Mouse (Mus musculus) hindbrain, postnatal 0 days (tissue): ENCODE results near the gene Timm22. TPM values are rescaled to one million over a fixed set of nuclear protein-coding genes. Genes with fewer than 3 reads are reported as not detected.

Source experiments
- ATAC-seq: fragments of 200-750 bp; cut with Nextera tagmentation; 2 replicates; pipeline ENCODE4 v1.8.0; 2017; ENCODE audit warnings: mild to moderate bottlenecking, moderate TSS enrichment, moderate library complexity
- DNase-seq: peaks from one replicate; pipeline ENCODE4 v3.0.0-alpha.2; 2015; ENCODE audit warnings: low spot score
- H3K27ac ChIP-seq: fragments of 300-500 bp; sonication (generic); 2 replicates; pipeline ENCODE4 v1.5.1; 2014; ENCODE audit warnings: mild to moderate bottlenecking
- H3K27me3 ChIP-seq: fragments of 300-500 bp; sonication (generic); 2 replicates; pipeline ENCODE4 v1.6.1; 2014; ENCODE audit warnings: low read length, mixed read lengths; ENCODE audit not compliant: insufficient read depth
- H3K36me3 ChIP-seq: fragments of 300-500 bp; sonication (generic); 2 replicates; pipeline ENCODE4 v1.6.1; 2014; ENCODE audit warnings: low read length, mixed read lengths; ENCODE audit not compliant: insufficient read depth
- H3K4me1 ChIP-seq: fragments of 300-500 bp; sonication (generic); 2 replicates; pipeline ENCODE4 v1.6.1; 2014; ENCODE audit warnings: antibody characterized with exemption, low read length, mixed read lengths; ENCODE audit not compliant: insufficient read depth
- H3K4me2 ChIP-seq: fragments of 300-500 bp; sonication (generic); 2 replicates; pipeline ENCODE4 v1.6.1; 2014; ENCODE audit warnings: low read depth, mild to moderate bottlenecking, low read length, moderate library complexity, mixed read lengths
- H3K4me3 ChIP-seq: fragments of 300-500 bp; sonication (generic); 2 replicates; pipeline ENCODE4 v1.5.1; 2014; ENCODE audit warnings: low read length
- H3K9ac ChIP-seq: fragments of 300-500 bp; sonication (generic); replicated peaks from 2 replicates; pipeline ENCODE4 v1.6.1; 2014; ENCODE audit warnings: mild to moderate bottlenecking, low read length, moderate library complexity, mixed read lengths
- H3K9me3 ChIP-seq: fragments of 300-500 bp; sonication (generic); 2 replicates; pipeline ENCODE4 v1.6.1; 2016; ENCODE audit warnings: low read length, mixed read lengths
- CTCF ChIP-seq: IDR thresholded peaks from 2 replicates; pipeline ENCODE4 v1.5.1; 2016; ENCODE audit warnings: antibody characterized with exemption, control low read depth, low read depth
- WGBS: fragments of 180-500 bp; shearing (Covaris S2); extraction: QIAGEN DNeasy Blood & Tissue Kit; methylation state at CpG from one replicate; pipeline ENCODE4 v1.1.7; 2014; 5-methylcytosine and 5-hydroxymethylcytosine counted together
- polyA plus RNA-seq: library from polyadenylated mRNA; unstranded; fragments of >200 nt; fragmentation: Nextera tagmentation; extraction: Ambion mirVana; gene quantifications from 2 replicates; pipeline ENCODE4 v1.2.1, GENCODE M21; 2015
- total RNA-seq: library from RNA; depleted of rRNA; stranded (reverse); fragments of >200 nt; gene quantifications from 2 replicates; pipeline ENCODE4 v1.2.3, GENCODE M21; 2014

The Timm22 gene
- total and polyA plus RNA-seq, 2 experiments from 2014 or later = 49.8 to 104 TPM

DNA sequence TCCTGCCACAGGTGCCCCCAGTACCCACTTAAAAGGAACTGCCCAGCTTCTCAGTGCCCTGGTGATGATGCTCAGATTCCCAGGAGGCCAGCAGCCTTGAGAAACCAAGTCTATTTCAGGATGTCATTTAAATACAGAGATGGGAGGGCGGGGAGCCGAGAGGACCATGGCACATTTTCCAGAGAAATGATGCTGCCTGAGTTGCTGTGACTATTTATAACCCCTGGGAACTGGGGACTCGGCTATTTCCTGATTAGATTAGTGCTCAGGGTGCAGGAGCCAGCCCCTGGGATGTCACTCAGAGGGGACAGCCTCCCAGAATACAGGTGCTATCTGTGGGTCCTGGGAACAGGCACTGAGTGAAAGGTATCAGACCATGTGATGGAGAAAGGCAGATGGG, 21.0 kb downstream of the Timm22 start:
- ATAC-seq (no peak), DNase-seq (no peak)
- no peak overlapping the region for H3K9ac ChIP-seq
- H3K4me1 ChIP-seq = peaks cover 12% of the 10 kb centered on the region; the same call in 1 of the 2 replicates
- no peak overlapping the region for H3K4me2 ChIP-seq
- no peak overlapping the region for H3K4me3 ChIP-seq
- WGBS = 69% methylated on average over 3 of the region's 3 CpGs
- no peaks in the 10 kb centered on the region for H3K9me3 ChIP-seq
- H3K27me3 ChIP-seq = no peaks in the 10 kb centered on the region
- H3K27ac ChIP-seq = no peak overlapping the region
- TF ChIP-seq CTCF = no peak
- H3K36me3 ChIP-seq = peaks cover 20% of the 10 kb centered on the region; the same call in 1 of the 2 replicates

DNA sequence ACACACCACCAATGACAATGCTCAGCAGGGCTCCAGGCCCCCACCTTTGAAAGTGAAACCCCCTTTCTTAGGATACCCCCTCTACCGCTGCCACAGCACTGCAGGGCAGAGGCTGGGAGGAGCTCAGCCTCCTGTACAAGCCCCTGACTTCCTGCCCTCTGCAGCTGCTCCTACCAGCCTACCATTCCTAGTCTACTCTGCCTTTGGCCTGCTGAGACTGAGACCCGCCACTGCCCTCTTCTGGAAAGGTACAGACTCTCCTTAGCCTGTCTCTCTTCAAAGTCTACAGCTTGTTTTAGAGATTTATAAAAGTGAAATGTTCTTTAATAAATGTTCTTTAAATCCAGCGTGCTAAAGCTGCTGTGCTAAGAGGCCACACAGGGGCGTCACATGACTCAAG, 22.3 kb downstream of the Timm22 start:
- Histone ChIP-seq H3K4me2 (no peak overlapping the region), H3K9ac (no peak overlapping the region), H3K4me1 (peaks cover 16% of the 10 kb centered on the region; the same call in 1 of the 2 replicates), H3K36me3 (peaks cover 7% of the 10 kb centered on the region; the same call in 1 of the 2 replicates), H3K4me3 (no peak overlapping the region), H3K9me3 (no peaks in the 10 kb centered on the region), H3K27me3 (no peaks in the 10 kb centered on the region), H3K27ac (peak overlapping the region; percentile 78)
- WGBS = 48% methylated on average over 4 of the region's 4 CpGs
- no peak for DNase-seq
- peak; percentile 41 for TF ChIP-seq CTCF
- ATAC-seq = peak; percentile 41

DNA sequence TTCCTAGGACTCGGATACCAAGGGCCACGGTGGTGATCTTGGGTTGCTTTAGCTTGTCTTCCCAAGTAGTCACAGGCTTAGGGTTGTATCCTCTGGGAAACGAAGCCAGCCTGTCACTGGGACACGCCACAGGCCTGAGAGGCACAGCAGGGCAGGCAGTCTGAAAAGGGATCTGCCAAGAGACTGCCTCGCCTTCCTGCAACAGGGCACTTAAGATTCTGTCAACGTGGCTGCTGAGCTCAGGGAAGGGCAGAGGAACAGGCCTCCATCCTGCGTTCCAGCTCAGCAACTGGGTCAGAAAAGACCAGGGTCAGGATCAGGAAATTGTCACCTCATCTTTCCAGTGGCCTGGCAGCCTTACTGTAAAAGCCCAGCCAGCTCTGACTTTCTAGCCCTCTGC, 22.8 kb downstream of the Timm22 start:
- ATAC-seq (peak; percentile 79), DNase-seq (peak; percentile 58)
- Histone ChIP-seq H3K9ac (peak overlapping the region; percentile 13; the same call in 1 of the 2 replicates), H3K27me3 (no peaks in the 10 kb centered on the region), H3K4me3 (no peak overlapping the region), H3K4me2 (no peak overlapping the region), H3K4me1 (peaks cover 20% of the 10 kb centered on the region), H3K9me3 (no peaks in the 10 kb centered on the region), H3K27ac (peak overlapping the region; percentile 78), H3K36me3 (peaks cover 6% of the 10 kb centered on the region; the same call in 1 of the 2 replicates)
- no peak for TF ChIP-seq CTCF
- 43% methylated on average over 7 of the region's 7 CpGs for WGBS

DNA sequence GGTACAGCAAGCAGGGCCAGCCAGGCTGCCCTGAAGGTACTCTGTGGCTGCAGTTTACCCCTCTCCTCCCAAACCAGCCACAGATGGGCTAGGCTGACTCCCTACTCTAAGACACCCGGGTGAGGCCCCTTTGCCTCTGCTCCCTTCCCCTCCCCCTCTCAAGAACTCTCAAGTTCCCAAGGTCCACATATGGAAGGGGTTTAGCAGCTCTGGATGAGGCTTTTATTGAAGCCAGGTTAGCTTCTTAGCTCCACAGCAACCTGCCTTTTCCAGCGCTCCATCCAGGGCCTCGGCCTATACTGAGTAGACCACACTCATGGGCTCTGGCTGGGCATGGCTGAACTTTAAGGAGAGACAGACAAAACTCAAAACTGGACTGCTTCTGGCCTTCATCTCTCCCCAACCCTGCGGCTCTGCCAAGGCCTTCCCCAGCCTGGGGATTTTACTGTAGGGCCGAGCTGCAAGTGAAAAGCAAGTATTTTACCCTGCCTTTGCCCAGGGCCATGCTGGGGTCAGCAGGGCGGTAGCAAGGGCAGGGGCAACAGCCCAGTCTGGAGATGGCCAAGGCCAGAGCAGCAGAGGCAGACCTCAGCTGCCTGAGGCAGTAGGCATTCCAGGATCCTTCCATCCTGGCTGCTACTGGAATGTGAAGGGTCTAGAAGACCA, 23.3 kb downstream of the Timm22 start:
- ATAC-seq (no peak), DNase-seq (no peak)
- H3K9ac ChIP-seq = peak overlapping the region; percentile 13; the same call in 1 of the 2 replicates
- peak overlapping the region; percentile 78 for H3K27ac ChIP-seq
- peaks cover 6% of the 10 kb centered on the region; the same call in 1 of the 2 replicates for H3K36me3 ChIP-seq
- TF ChIP-seq CTCF = no peak
- H3K9me3 ChIP-seq = no peaks in the 10 kb centered on the region
- 66% methylated on average over 6 of the region's 6 CpGs for WGBS
- no peaks in the 10 kb centered on the region for H3K27me3 ChIP-seq
- no peak overlapping the region for H3K4me2 ChIP-seq
- H3K4me3 ChIP-seq = no peak overlapping the region
- H3K4me1 ChIP-seq = peaks cover 25% of the 10 kb centered on the region

DNA sequence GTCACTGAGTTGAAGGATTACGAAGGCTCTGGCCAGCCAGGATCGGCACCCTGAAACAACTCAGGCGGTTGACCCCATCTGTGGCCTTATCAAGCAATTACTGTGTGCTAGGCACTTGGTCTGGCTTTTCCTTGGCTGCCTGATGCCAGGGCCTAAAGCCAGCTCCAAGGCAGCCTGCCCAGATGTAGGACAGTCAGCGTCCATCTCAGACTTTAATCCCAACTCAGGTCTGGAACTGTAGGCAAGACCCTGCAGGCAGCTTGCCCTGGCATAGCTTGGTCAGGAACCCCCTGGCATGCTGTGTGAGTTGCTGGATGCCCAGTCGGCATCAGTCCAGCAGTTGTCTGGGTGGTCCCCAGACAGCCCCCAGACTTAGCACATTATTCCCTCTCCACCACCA, 29.3 kb downstream of the Timm22 start:
- peak overlapping the region; percentile 53 for H3K4me2 ChIP-seq
- H3K9me3 ChIP-seq = no peaks in the 10 kb centered on the region
- H3K27ac ChIP-seq = peak overlapping the region; percentile 66; the same call in 1 of the 2 replicates
- no peak for TF ChIP-seq CTCF
- ATAC-seq = peak; percentile 45
- H3K9ac ChIP-seq = no peak overlapping the region
- no peaks in the 10 kb centered on the region for H3K27me3 ChIP-seq
- H3K4me3 ChIP-seq = peak overlapping the region; percentile 29; the same call in 1 of the 2 replicates
- 51% methylated on average over 5 of the region's 5 CpGs for whole genome bisulfite sequencing
- H3K4me1 ChIP-seq = peaks cover 51% of the 10 kb centered on the region
- peaks cover 6% of the 10 kb centered on the region; the same call in 1 of the 2 replicates for H3K36me3 ChIP-seq
- peak; percentile 71 for DNase-seq

DNA sequence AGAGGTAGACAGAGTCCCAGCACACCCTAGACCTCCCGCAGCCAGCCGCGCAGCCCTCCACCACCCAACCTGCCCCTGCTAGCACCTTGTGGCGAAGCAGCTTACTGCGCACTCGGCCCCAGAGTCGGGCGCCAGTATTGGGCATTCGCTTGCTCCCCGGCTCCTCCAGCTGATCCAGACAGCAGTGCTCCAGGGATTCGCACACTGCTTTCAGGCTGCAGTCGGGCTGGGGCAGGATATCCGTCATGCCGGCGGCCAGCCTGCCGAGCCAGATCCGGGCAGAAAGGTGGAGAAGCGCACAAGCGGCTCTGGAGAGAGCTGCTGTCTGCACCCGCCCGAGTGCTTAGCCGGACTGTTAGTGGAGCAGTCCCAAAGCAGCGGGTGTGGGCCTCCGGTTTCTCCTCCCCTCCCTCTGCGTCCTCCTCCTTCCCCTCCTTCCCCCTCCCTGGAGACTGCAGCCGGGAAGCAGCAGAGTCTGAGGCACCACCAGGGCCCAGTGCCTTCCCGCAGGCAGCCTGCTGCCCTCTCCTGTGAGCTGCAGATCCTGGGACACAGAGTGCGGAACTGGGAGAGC, 30.2 kb downstream of the Timm22 start:
- WGBS = 10% methylated on average over 28 of the region's 28 CpGs
- Histone ChIP-seq H3K4me1 (peaks cover 51% of the 10 kb centered on the region), H3K9me3 (no peaks in the 10 kb centered on the region), H3K4me3 (peak overlapping the region; percentile 29), H3K27ac (peak overlapping the region; percentile 66), H3K9ac (peak overlapping the region; percentile 40), H3K36me3 (peaks cover 9% of the 10 kb centered on the region; the same call in 1 of the 2 replicates), H3K27me3 (no peaks in the 10 kb centered on the region), H3K4me2 (peak overlapping the region; percentile 53)
- peak; percentile 44 for TF ChIP-seq CTCF
- DNase-seq = peak; percentile 69
- ATAC-seq = peak; percentile 76

DNA sequence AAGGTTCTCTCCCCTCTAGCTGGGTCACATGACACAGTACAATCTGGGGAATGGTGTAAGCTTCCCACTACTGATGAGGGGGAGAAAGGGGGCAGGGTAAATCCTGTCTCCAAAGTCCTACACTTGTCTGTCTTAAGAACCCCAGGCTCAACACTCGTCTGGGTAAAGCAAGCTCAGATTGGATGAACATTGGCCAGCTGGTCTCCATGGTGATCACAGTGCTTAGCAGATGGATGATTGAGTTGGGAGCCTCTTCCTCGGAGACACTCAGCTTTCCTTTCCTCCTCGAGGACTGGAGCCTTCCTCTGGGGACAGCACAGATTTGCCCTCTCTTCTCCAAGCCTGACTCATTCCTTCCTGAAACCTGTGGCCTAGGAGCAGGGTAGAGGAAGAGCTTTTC, 32.9 kb downstream of the Timm22 start:
- 0 out of 2 replicates have a peak, but pooled peaks have one; percentile 4 for ATAC-seq
- Histone ChIP-seq H3K9me3 (no peaks in the 10 kb centered on the region), H3K27me3 (no peaks in the 10 kb centered on the region), H3K27ac (peak overlapping the region; percentile 58; the same call in 1 of the 2 replicates), H3K36me3 (peaks cover 15% of the 10 kb centered on the region), H3K4me3 (no peak overlapping the region), H3K4me1 (peaks cover 38% of the 10 kb centered on the region), H3K4me2 (no peak overlapping the region), H3K9ac (no peak overlapping the region)
- 14% methylated on average over 3 of the region's 3 CpGs for WGBS
- TF ChIP-seq CTCF = no peak
- peak; percentile 70 for DNase-seq
